Mouse (Mus musculus): ENCODE data around the gene Anapc15.

DNA sequence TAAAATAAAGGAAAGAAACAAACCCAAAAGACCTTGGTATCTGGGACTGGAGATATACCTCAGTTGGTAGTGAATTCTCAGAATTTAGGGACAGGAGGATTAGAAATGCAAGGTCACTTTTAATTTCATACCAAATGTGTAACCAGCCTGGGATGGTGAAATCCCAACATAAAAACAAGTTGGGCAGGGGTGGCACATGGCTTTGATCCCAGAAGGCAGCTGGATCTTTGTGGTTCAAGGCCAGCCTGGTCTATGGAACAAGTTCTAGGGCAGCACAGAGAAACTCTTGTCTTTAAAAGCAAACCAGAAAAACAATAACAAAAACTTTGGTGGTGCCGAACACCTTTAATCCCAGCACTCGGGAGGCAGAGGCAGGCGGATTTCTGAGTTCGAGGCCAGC, 4.0 kb downstream of the Anapc15 start:
- TF ChIP-seq POLR2A (IDR thresholded peaks at IDR 0.05; ENCODE audit: insufficient read depth, low read length) (no peak), CTCF (IDR thresholded peaks at IDR 0.05; ENCODE audit: low read depth, low read length) (no peak), EP300 (IDR thresholded peaks at IDR 0.05; ENCODE audit: insufficient read depth, low read depth, low read length) (no peak)

All from ES-Bruce4 (cell line).